Mouse (Mus musculus): Measurements from ENCODE around the gene Vps37d. TPM values are rescaled to one million over a fixed set of nuclear protein-coding genes. Genes with fewer than 3 reads are reported as not detected.

Vps37d gene
- polyA plus RNA-seq, 1 experiment from 2014 or later, result 25.0 TPM

- H3K27ac ChIP-seq (ENCODE audit: low read depth, low read length), result no peak overlapping the region
- H3K27me3 ChIP-seq (replicated peaks; ENCODE audit: control insufficient read depth, insufficient read depth, low read length), result peaks cover 50% of the 10 kb centered on the region
- no peak for ATAC-seq
- H3K9ac ChIP-seq (ENCODE audit: low read length), result no peak overlapping the region
- no peaks in the 10 kb centered on the region for H3K36me3 ChIP-seq (ENCODE audit: control insufficient read depth, insufficient read depth, low read length)
- WGBS, result 61% methylated on average over 6 of the region's 6 CpGs
- 0 out of 2 replicates have a peak, but pooled peaks cover 3% of the 10 kb centered on the region for H3K4me1 ChIP-seq (ENCODE audit: control insufficient read depth, insufficient read depth, low read length)
- DNase-seq (ENCODE audit: low spot score), result no peak
- no peak overlapping the region for H3K4me3 ChIP-seq (ENCODE audit: low read depth, low read length)
- no peaks in the 10 kb centered on the region for H3K9me3 ChIP-seq (replicated peaks; ENCODE audit: control insufficient read depth, low read length)
- H3K4me2 ChIP-seq (ENCODE audit: low read length), result no peak overlapping the region
These were observed 31.0 kb upstream of the Vps37d start for GRCm38 (mm10) chr5:135109017-135109416.

GRCm38 (mm10) chr5:135107521-135108501 is 29.7 kb upstream of the Vps37d start:
- ATAC-seq, result 0 out of 2 replicates have a peak, but pooled peaks have one; percentile 38
- peak overlapping the region; percentile 38 for H3K4me3 ChIP-seq (ENCODE audit: low read depth, low read length)
- H3K4me1 ChIP-seq (ENCODE audit: control insufficient read depth, insufficient read depth, low read length), result 0 out of 2 replicates have a peak, but pooled peaks cover 3% of the 10 kb centered on the region

GRCm38 (mm10) chr5:135106758-135107256 is 28.7 kb upstream of the Vps37d start:
- peak; percentile 97 for DNase-seq (ENCODE audit: low spot score)
- Histone ChIP-seq H3K27me3 (replicated peaks; ENCODE audit: control insufficient read depth, insufficient read depth, low read length) (peaks cover 50% of the 10 kb centered on the region), H3K36me3 (ENCODE audit: control insufficient read depth, insufficient read depth, low read length) (no peaks in the 10 kb centered on the region), H3K9ac (ENCODE audit: low read length) (peak overlapping the region; percentile 56), H3K4me3 (ENCODE audit: low read depth, low read length) (peak overlapping the region; percentile 38), H3K4me1 (ENCODE audit: control insufficient read depth, insufficient read depth, low read length) (0 out of 2 replicates have a peak, but pooled peaks cover 3% of the 10 kb centered on the region), H3K27ac (ENCODE audit: low read depth, low read length) (no peak overlapping the region), H3K9me3 (replicated peaks; ENCODE audit: control insufficient read depth, low read length) (no peaks in the 10 kb centered on the region), H3K4me2 (ENCODE audit: low read length) (peak overlapping the region; percentile 84)
- WGBS, result under 1% methylated on average over 48 of the region's 48 CpGs
- peak; percentile 97 for ATAC-seq

More at GRCm38 (mm10) chr5:135107521-135108501, 29.7 kb upstream of the Vps37d start:
- H3K4me2 ChIP-seq (ENCODE audit: low read length), result peak overlapping the region; percentile 84
- peaks cover 50% of the 10 kb centered on the region for H3K27me3 ChIP-seq (replicated peaks; ENCODE audit: control insufficient read depth, insufficient read depth, low read length)
- no peaks in the 10 kb centered on the region for H3K9me3 ChIP-seq (replicated peaks; ENCODE audit: control insufficient read depth, low read length)
- WGBS, result 8% methylated on average over 40 of the region's 40 CpGs
- peak; percentile 58 for DNase-seq (ENCODE audit: low spot score)
- no peak overlapping the region for H3K9ac ChIP-seq (ENCODE audit: low read length)
- H3K36me3 ChIP-seq (ENCODE audit: control insufficient read depth, insufficient read depth, low read length), result no peaks in the 10 kb centered on the region
- H3K27ac ChIP-seq (ENCODE audit: low read depth, low read length), result no peak overlapping the region

DNA sequence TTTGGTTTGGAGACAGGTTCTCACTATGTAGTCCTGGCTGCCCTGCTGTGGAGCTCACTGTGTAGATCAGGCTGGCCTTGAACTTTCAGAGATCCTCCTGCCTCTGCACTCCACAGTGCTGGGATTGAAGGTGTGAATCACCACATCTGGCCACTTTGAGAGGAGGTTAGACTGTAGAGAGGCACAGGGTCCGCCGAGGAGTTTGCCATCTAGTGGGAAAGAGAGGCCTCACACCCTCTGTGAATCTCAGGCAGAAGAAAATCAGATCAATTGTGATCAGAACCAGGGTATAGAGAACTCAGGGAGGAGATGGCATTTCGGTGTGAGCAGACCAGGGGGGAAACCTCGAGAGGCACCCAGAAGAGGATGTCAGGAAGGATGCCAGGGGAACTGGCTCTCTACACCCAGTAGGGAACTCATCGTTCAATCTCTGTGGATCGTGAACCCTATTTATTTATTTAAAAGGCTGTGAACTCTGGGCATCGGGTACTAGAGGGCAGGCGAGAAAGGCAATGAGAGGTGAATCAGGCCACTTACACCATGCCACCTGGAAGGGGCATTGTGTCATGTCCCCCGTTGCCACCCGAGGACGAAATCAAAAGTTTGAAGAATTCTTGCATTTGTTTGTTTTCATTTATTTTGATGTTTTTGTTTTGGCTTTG is 26.1 kb upstream of the Vps37d start:
- peaks cover 38% of the 10 kb centered on the region for H3K27me3 ChIP-seq (replicated peaks; ENCODE audit: control insufficient read depth, insufficient read depth, low read length)
- H3K9ac ChIP-seq (ENCODE audit: low read length), result no peak overlapping the region
- no peaks in the 10 kb centered on the region for H3K36me3 ChIP-seq (ENCODE audit: control insufficient read depth, insufficient read depth, low read length)
- 67% methylated on average over 11 of the region's 11 CpGs for WGBS
- no peak overlapping the region for H3K27ac ChIP-seq (ENCODE audit: low read depth, low read length)
- no peak for DNase-seq (ENCODE audit: low spot score)
- H3K4me1 ChIP-seq (ENCODE audit: control insufficient read depth, insufficient read depth, low read length), result 0 out of 2 replicates have a peak, but pooled peaks cover 3% of the 10 kb centered on the region
- no peaks in the 10 kb centered on the region for H3K9me3 ChIP-seq (replicated peaks; ENCODE audit: control insufficient read depth, low read length)
- H3K4me3 ChIP-seq (ENCODE audit: low read depth, low read length), result no peak overlapping the region
- no peak overlapping the region for H3K4me2 ChIP-seq (ENCODE audit: low read length)
- no peak for ATAC-seq

DNA sequence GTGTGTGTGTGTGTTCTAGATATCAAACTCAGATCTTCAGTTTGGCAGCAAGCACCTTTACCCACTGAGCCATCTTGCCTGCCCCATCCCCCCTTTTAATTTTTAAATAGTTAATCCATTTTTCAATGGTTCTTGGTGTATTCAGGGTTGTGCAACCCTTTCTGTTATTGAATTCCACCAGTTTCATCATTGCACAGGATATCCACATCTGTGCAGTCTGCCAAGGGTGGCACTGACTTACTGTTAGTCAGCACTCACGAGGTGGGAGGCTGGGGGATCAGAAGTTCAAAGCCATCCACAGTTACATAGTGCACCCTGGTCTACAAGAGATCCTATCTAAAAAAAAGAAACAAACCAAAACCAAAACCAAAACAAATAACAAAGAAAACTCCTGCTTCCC is 22.9 kb upstream of the Vps37d start:
- 82% methylated on average over 1 of the region's 1 CpGs for WGBS
- peaks cover 8% of the 10 kb centered on the region; the same call in 1 of the 2 replicates for H3K27me3 ChIP-seq (replicated peaks; ENCODE audit: control insufficient read depth, insufficient read depth, low read length)
- H3K4me2 ChIP-seq (ENCODE audit: low read length), result no peak overlapping the region
- no peaks in the 10 kb centered on the region for H3K9me3 ChIP-seq (replicated peaks; ENCODE audit: control insufficient read depth, low read length)
- DNase-seq (ENCODE audit: low spot score), result no peak
- H3K27ac ChIP-seq (ENCODE audit: low read depth, low read length), result no peak overlapping the region
- ATAC-seq, result no peak
- H3K4me1 ChIP-seq (ENCODE audit: control insufficient read depth, insufficient read depth, low read length), result no peaks in the 10 kb centered on the region
- no peaks in the 10 kb centered on the region for H3K36me3 ChIP-seq (ENCODE audit: control insufficient read depth, insufficient read depth, low read length)
- no peak overlapping the region for H3K4me3 ChIP-seq (ENCODE audit: low read depth, low read length)
- H3K9ac ChIP-seq (ENCODE audit: low read length), result no peak overlapping the region

DNA sequence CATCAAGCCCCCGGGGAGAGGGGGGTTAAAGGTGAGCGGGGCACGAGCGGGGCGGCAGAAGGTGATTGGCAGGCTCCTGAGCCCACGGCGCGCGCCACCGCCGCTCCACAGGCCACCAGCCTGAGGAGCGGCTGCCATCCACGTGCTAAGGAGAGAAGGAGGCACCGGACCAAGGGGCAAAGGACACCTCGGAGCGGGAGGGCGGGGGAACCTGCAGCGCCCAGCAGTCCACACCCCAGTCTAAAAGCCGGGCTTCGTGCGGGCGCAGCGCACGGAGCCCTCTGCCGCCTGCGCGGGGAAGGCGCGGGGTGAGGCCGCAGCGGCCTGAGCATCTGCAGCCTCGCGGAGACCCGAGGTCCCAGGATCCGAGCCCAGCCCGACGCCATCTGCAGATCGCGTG is 11.6 kb upstream of the Vps37d start, which contains the start of gene Mlxipl:
TSS of gene Mlxipl (plus strand) at position 238 of the 400 bp plus-strand sequence.
- peaks cover 18% of the 10 kb centered on the region for H3K27me3 ChIP-seq (replicated peaks; ENCODE audit: control insufficient read depth, insufficient read depth, low read length)
- ATAC-seq, result no peak
- 2% methylated on average over 34 of the region's 39 CpGs for WGBS
- no peak within 1 kb of the TSS for H3K9ac ChIP-seq (ENCODE audit: low read length)
- H3K9me3 ChIP-seq (replicated peaks; ENCODE audit: control insufficient read depth, low read length), result no peaks in the 10 kb centered on the region
- no peaks in the 10 kb centered on the region for H3K36me3 ChIP-seq (ENCODE audit: control insufficient read depth, insufficient read depth, low read length)
- DNase-seq (ENCODE audit: low spot score), result no peak
- no peaks in the 10 kb centered on the region for H3K4me1 ChIP-seq (ENCODE audit: control insufficient read depth, insufficient read depth, low read length)
- H3K27ac ChIP-seq (ENCODE audit: low read depth, low read length), result no peak within 1 kb of the TSS
- H3K4me3 ChIP-seq (ENCODE audit: low read depth, low read length), result peak within 1 kb of the TSS; percentile 1; the same call in 1 of the 2 replicates
- H3K4me2 ChIP-seq (ENCODE audit: low read length), result peak within 1 kb of the TSS; percentile 24

DNA sequence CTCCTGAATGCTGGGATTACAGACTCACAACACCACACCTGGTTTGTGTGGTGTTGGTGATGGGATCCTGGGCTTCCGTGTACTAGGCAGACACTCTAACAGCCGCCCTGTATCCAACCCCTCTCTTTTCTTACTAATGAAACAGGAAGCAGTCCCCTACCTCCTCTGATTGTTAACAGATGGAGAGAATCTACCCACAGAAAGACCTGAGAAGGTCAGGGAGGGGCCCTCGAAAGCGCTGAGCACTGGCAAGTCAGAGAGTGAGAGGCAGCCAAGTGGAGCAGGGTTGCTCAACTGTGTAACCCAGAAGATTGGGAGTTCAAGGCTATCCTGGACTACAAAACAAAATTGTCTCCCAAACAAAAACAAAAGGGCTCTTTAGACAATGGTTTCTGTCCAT is 8.8 kb upstream of the Vps37d start:
- 85% methylated on average over 4 of the region's 4 CpGs for WGBS
- no peak for DNase-seq (ENCODE audit: low spot score)
- no peaks in the 10 kb centered on the region for H3K9me3 ChIP-seq (replicated peaks; ENCODE audit: control insufficient read depth, low read length)
- ATAC-seq, result no peak
- no peak overlapping the region for H3K4me2 ChIP-seq (ENCODE audit: low read length)
- H3K4me1 ChIP-seq (ENCODE audit: control insufficient read depth, insufficient read depth, low read length), result no peaks in the 10 kb centered on the region
- no peaks in the 10 kb centered on the region for H3K36me3 ChIP-seq (ENCODE audit: control insufficient read depth, insufficient read depth, low read length)
- peaks cover 18% of the 10 kb centered on the region for H3K27me3 ChIP-seq (replicated peaks; ENCODE audit: control insufficient read depth, insufficient read depth, low read length)
- no peak overlapping the region for H3K27ac ChIP-seq (ENCODE audit: low read depth, low read length)
- H3K4me3 ChIP-seq (ENCODE audit: low read depth, low read length), result no peak overlapping the region
- H3K9ac ChIP-seq (ENCODE audit: low read length), result no peak overlapping the region

DNA sequence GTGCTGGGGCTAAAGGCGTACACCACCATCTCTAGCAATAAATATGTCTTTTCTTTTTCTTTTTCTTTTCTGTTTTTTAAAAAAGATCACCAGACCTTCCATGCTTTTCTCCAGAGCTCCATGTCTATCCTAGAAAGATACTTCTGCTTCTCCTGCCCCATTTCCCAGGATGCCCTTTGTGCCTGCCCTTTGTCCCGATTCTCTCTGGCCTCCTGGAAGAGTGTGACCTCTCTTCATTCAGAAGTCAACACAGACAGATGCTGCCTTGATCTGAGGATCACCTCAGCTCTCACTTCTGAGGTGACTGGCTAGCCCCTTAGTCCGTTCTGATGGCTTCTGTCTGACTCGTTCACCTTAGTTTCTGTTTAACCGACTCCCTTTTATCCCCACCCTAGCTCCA is 2.5 kb upstream of the Vps37d start:
- Histone ChIP-seq H3K4me2 (ENCODE audit: low read length) (no peak overlapping the region), H3K9me3 (replicated peaks; ENCODE audit: control insufficient read depth, low read length) (no peaks in the 10 kb centered on the region), H3K27me3 (replicated peaks; ENCODE audit: control insufficient read depth, insufficient read depth, low read length) (no peaks in the 10 kb centered on the region), H3K36me3 (ENCODE audit: control insufficient read depth, insufficient read depth, low read length) (peaks cover 4% of the 10 kb centered on the region), H3K4me1 (ENCODE audit: control insufficient read depth, insufficient read depth, low read length) (peaks cover 4% of the 10 kb centered on the region), H3K4me3 (ENCODE audit: low read depth, low read length) (no peak overlapping the region), H3K9ac (ENCODE audit: low read length) (no peak overlapping the region), H3K27ac (ENCODE audit: low read depth, low read length) (no peak overlapping the region)
- DNase-seq (ENCODE audit: low spot score) (no peak), ATAC-seq (no peak)
- 86% methylated on average over 5 of the region's 5 CpGs for WGBS

All from forebrain, embryonic 14.5 days (tissue).